Mouse (Mus musculus): ENCODE data around the gene Wnt10b.

DNA sequence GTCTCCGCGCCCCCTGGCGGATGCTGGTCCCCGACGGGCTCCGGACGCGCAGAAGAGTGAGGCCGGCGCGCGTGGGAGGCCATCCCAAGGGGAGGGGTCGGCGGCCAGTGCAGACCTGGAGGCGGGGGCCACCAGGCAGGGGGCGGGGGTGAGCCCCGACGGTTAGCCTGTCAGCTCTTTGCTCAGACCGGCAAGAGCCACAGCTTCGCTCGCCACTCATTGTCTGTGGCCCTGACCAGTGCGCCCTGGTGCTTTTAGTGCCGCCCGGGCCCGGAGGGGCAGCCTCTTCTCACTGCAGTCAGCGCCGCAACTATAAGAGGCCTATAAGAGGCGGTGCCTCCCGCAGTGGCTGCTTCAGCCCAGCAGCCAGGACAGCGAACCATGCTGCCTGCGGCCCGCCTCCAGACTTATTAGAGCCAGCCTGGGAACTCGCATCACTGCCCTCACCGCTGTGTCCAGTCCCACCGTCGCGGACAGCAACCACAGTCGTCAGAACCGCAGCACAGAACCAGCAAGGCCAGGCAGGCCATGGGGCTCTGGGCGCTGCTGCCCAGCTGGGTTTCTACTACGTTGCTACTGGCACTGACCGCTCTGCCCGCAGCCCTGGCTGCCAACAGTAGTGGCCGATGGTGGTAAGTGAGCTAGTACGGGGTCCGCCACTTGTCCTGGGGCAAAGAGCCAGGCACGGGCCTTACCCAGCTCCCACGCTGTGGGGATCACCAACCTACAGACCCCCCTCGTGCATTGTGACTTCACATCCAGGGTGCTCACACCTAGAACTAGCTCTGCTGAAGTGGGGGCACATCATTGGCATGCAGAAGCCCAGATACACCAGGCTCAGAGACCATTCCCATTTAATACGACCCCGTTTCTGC is 11.9 kb upstream of the Wnt10b start, which contains the start of gene Wnt1:
- no peak; the same call in 1 of the 2 replicates for TF ChIP-seq CTCF (conservative IDR thresholded peaks at IDR 0.05; ENCODE audit: low read length)
- no peak for TF ChIP-seq POU5F1 (IDR thresholded peaks at IDR 0.05; ENCODE audit: borderline replicate concordance, low read length)
